Mouse (Mus musculus): Measurements from ENCODE around the gene Plgrkt.

The Plgrkt gene

GRCm38 (mm10) chr19:29379839-29380603 lies 12.8 kb upstream of the Plgrkt start:
- no peak for DNase-seq (ENCODE audit: low read depth)

- DNase-seq (ENCODE audit: low read depth) = no peak
Observed at GRCm38 (mm10) chr19:29376382-29376781, 9.2 kb upstream of the Plgrkt start.

- peak; percentile 48 for DNase-seq (ENCODE audit: low read depth)
Observed at GRCm38 (mm10) chr19:29374947-29375346, 7.8 kb upstream of the Plgrkt start.

GRCm38 (mm10) chr19:29373438-29373837 lies 6.2 kb upstream of the Plgrkt start:
- DNase-seq (ENCODE audit: low read depth) = no peak

- DNase-seq (ENCODE audit: low read depth) = peak; percentile 42
Observed at GRCm38 (mm10) chr19:29372621-29373020, 5.4 kb upstream of the Plgrkt start.

- no peak for DNase-seq (ENCODE audit: low read depth)
Observed at GRCm38 (mm10) chr19:29372138-29372537, 4.9 kb upstream of the Plgrkt start.

- peak; percentile 81 for DNase-seq (ENCODE audit: low read depth)
Observed at GRCm38 (mm10) chr19:29371284-29372081, 4.3 kb upstream of the Plgrkt start.

GRCm38 (mm10) chr19:29370545-29371283 lies 3.5 kb upstream of the Plgrkt start:
- peak; percentile 47 for DNase-seq (ENCODE audit: low read depth)

GRCm38 (mm10) chr19:29370112-29370511 lies 2.9 kb upstream of the Plgrkt start:
- DNase-seq (ENCODE audit: low read depth) = peak; percentile 56

- DNase-seq (ENCODE audit: low read depth) = peak; percentile 71
Observed at GRCm38 (mm10) chr19:29368671-29369309, 1.6 kb upstream of the Plgrkt start.

GRCm38 (mm10) chr19:29368041-29368440 lies 851 bp upstream of the Plgrkt start:
- DNase-seq (ENCODE audit: low read depth) = peak; percentile 50

- peak; percentile 58 for DNase-seq (ENCODE audit: low read depth)
Observed at GRCm38 (mm10) chr19:29366226-29366968, 793 bp downstream of the Plgrkt start.

- DNase-seq (ENCODE audit: low read depth) = peak; percentile 92
Observed at GRCm38 (mm10) chr19:29365105-29365504, 2.1 kb downstream of the Plgrkt start.

- peak; percentile 77 for DNase-seq (ENCODE audit: low read depth)
Observed at GRCm38 (mm10) chr19:29364076-29364475, 3.1 kb downstream of the Plgrkt start.

GRCm38 (mm10) chr19:29363557-29363956 lies 3.6 kb downstream of the Plgrkt start:
- DNase-seq (ENCODE audit: low read depth) = no peak

GRCm38 (mm10) chr19:29362173-29362930 lies 4.8 kb downstream of the Plgrkt start:
- no peak for DNase-seq (ENCODE audit: low read depth)

GRCm38 (mm10) chr19:29361468-29362130 lies 5.6 kb downstream of the Plgrkt start:
- DNase-seq (ENCODE audit: low read depth) = peak; percentile 95

GRCm38 (mm10) chr19:29360251-29360650 lies 6.9 kb downstream of the Plgrkt start:
- no peak for DNase-seq (ENCODE audit: low read depth)

- no peak for DNase-seq (ENCODE audit: low read depth)
Observed at GRCm38 (mm10) chr19:29356281-29356680, 10.9 kb downstream of the Plgrkt start.

All from induced T-regulatory cell, adult 2 months (primary cell).